Mouse (Mus musculus) embryonic facial prominence, embryonic 12.5 days (tissue): Measurements from ENCODE around the gene Scn10a. TPM values are rescaled to one million over a fixed set of nuclear protein-coding genes. Genes with fewer than 3 reads are reported as not detected.

Experiments used
- polyA plus RNA-seq: library from polyadenylated mRNA; unstranded; fragments of >200 nt; fragmentation: Nextera tagmentation; extraction: Ambion mirVana; gene quantifications from 2 replicates; pipeline ENCODE4 v1.2.1, GENCODE M21; 2016

Scn10a gene
- polyA plus RNA-seq, 1 experiment from 2014 or later: 1.6 TPM

Other genes starting within 250 kb of the Scn10a start
- 0.97 and 1.0 TPM in 2 replicates for gene Scn5a, start 140.3 kb downstream of the Scn10a start, polyA plus RNA-seq
- 0.04 and 0.05 TPM in 2 replicates for gene Scn11a, start 106.1 kb upstream of the Scn10a start, polyA plus RNA-seq
- 65.1 and 69.6 TPM in 2 replicates for gene Wdr48, start 175.6 kb upstream of the Scn10a start, polyA plus RNA-seq
- 27.0 and 28.8 TPM in 2 replicates for gene Gorasp1, start 218.2 kb upstream of the Scn10a start, polyA plus RNA-seq
- gene Ttc21a, start 218.3 kb upstream of the Scn10a start, polyA plus RNA-seq: 0.23 and 0.37 TPM in 2 replicates